Mouse (Mus musculus) spleen, adult 18-20 months (tissue): ENCODE data around the gene Neil1.

Experiments
- DNase-seq, 2 experiments: peaks; one replicate each; pipeline ENCODE4 v3.0.0; 2022; ENCODE audit warnings: mixed read lengths in 2 of 2

Neil1 gene

DNA sequence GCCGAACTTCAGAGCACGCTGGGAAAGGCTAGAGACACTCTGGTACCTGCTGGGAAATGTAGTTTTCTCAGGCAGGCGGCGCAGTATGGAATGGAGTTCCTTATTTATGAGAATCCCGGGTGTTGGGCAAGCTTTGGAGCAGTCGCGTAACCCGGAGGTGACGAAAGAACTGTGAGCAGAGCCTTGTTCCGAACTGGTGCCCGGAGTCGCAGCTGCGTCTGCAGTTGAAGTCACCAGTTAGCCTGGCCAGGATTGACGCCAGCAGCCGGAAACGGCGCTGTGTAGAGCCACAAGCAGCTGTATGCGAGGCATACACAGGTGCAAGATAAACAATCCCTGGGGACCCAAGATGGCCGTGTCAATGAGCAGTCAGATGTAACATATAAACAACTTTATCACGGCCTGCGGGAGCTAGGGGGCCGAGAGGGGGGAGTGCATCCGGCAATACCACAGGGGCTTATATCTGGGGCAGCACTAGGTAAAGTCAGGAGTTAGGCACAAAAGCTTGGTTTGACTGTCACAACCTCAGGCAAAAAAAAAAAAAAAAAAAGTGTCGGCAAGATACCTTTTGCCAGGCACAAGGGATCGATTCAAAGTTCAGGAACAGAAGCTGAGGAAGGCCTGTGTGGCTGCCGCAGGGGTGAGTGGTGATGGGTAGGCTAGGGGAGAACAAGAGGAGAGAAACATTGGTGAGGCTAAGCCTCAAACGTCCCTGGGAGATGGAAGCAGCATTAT, at the start of gene Neil1:
Neil1 (minus strand) TSS at position 162 of the 735 bp plus-strand sequence.
- DNase-seq: peak; percentile 70 to 72

DNA sequence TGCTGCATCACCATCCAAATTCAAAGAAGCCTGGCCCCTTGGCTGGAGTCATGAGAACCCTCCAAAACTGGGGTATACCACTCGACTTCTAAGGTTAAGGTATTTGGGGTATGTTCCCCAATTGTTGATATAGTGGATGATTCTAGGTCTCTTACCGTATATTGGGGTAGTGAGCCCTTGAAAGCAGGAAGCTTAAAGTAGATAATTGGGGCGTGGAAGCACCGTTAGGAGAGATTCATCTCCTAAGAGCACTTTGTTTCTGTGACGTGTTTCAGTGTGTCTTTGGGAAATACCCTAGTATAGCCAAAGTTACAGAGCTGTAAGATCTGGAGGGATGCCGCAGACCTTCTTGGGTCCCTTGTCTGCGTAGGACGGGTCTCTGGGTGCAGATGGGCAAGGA, 49.3 kb upstream of the Neil1 start:
- DNase-seq: no peak

DNA sequence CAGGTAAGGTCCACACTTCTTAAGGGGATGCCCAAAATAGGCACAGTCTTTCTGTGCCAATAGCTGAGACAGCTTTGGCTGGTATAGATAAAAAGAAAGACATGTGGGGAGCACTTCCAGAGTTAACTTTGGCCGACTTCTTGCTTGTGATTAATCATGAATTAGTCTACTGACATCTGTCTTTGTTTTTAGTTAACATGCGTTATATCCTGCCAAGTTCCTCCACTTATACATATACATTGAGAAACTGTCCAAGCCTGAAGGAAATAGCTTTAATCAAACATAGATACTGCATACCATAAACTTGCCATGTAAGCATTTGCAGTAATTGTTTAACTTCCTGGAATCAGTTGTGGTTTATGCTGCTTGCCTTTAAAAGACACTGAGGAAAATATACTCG, 48.6 kb upstream of the Neil1 start:
- DNase-seq: no peak

DNA sequence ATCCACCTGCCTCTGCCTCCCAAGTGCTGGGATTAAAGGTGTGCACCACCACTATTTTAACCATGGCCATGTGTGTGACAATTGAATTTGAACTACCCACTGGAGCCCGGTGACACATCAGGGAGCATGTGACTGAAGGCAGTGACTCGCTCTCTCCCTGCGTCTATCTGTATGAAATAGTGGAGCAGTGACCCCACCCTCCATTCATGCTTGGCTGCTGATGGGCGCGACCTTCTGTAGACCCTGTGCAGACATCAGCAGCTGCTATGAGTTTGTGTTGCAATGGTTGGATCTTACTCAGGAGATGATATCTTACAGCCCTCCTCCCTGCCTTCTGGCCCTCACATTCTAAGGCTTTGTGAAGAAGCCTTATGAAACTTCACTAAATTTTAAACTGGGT, 20.3 kb upstream of the Neil1 start:
- DNase-seq: no peak

DNA sequence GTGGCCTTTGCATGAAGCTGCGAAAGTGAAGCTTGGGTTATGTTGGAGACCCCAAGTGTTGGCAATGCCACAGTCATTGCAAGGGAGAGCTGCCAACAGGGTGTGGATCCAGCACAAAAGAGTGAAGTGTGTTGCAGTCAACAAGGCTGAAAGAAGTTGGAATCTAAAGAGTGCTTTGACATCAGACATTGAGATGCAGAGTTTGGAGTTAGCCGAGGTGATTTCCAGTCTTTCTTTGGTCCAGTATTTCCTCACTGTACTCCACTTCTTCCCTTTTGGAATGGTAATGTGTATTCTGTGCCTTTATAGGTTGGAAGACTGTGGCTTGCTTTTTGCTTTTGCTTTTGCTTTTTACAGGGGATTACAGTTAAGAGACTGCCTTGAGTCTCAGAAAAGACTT, 18.1 kb upstream of the Neil1 start:
- DNase-seq: no peak

DNA sequence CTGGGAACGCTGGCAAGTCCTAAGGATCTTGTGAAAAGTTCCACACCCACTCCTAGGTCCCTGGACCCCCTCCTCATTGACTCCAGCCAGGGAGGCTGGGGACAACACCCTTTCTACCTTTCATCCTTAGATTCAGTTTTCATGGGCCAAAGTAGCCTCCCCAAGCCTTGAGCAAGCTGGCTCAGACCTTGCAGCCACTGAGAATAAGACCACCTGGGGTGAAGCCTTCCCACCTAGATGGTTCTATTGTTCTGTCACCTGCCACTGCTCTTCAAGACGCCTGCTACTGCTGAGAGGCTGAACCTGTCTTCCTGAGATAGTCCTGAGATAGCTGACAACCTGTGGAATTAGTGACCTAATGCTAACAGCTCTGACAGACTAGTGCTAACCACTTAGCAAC, 15.0 kb upstream of the Neil1 start:
- DNase-seq: no peak

DNA sequence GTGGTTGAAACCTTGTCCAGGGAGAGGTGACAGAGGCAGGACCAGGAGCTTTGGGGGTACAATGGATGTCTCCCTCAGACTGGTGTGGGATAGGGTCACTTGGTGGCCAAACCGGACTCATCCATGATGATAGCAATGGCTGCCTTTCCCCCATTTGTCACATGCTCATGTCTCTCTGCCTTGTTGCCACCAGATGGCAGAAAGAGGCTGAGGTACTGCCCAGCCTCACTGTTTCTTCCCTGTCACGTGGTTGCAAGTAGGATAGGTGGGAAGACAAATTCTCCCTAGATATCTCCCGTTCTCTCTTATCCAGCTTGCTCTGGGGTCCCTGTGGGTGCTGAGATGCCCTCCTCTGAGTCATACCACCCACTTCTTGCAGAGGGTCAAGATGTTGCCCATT, 14.4 kb upstream of the Neil1 start:
- DNase-seq: no peak

DNA sequence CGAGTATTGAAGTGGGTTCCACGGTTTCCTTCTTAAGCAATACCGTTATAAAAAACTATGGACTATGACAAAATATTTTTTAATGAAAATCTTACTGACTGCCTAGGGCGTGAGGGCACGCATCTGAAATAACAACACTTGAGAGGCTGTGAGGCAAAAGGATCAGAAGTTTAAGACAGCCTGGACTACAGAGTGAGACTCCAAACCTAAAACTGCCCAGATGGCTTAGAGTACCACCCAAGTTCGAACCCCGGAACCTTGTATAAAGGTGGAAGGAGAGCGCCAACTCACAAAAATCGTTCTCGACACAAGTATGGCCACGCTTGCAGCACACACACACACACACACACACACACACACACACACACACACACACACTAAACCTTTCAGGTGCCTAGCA, 10.4 kb upstream of the Neil1 start:
- no peak for DNase-seq

DNA sequence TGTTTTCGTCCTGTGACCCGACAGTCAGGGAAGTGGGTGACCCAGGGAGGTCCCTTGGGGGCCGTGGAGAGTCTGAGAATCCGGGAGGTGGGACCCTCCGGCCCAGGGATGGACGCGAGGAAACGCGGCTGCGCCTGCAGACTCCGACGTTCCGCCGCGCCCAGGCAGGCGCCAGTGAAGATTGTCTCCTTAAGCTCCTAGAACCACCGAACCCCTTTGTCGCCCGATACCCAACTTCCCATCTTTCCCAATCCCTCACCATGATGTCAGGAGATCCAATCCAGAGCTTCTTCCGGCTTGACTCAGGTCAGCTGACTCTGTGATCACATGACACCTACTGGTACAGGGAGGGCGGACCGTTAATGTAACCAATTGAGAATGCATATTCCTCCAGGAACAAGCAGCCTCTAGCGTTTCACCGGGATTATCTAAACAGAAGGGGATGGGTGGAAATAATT, 9.9 kb upstream of the Neil1 start, which contains the start of gene Commd4:
Commd4 (minus strand) TSS at position 319 of the 458 bp plus-strand sequence.
- peak; percentile 55 to 75 for DNase-seq

DNA sequence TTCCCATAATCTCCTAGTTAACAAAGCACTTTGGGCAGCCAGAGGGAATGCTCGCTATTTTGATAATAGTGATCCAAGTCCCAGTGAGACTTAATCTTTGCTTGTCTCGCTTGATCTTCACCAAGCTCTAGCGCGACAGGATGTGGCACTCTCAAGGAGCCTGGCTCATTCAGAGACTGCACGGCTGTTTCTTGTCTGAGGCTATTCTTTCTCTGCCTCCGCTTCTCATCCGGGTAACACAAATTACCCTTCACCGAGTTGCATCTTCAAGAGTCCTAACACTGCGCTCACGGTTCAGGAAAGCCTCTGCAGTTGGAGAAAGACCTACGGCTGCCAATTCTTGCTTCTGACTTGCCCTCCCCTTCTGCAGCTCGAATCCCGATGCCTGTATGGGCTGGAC, 9.4 kb upstream of the Neil1 start:
- DNase-seq: no peak

DNA sequence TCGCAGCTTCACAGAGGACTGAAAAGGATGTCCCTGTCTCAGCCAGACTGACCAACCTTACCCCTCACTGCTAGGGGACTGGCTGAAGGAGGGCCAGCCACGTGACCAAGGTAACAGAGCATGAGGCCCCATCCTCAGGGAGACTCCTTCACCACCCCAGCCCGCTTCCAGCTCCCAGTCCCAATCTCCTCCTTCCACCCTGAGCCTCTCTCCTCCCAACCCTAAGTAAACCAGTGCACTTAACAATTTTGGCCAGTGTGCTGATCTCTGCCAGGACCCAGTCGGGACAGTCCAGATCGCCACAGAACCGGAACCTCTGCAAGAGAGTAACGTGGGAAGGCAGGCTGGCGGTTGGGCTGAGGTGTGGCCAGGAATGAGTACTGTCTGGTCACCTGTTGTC, 8.7 kb upstream of the Neil1 start:
- no peak for DNase-seq

DNA sequence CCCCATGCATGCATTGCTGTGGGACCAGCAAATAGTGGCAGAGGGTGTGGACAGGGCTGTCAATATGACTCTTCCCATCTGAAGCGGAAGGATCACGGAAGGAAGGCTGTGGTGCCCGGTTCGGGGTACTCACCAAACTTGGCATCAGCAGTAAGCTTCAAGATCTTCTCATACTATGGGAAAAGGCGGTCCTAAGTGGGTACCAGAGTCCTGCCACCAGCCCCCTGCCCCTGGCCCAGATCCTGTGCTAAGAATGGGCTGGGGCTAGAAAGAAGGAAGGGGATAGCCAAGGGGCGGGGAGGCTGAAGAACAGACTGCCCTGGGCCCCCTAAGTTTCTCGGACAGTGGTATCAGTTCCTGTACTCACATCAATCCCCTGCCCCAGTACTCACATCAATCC, 8.3 kb upstream of the Neil1 start:
- no peak for DNase-seq

DNA sequence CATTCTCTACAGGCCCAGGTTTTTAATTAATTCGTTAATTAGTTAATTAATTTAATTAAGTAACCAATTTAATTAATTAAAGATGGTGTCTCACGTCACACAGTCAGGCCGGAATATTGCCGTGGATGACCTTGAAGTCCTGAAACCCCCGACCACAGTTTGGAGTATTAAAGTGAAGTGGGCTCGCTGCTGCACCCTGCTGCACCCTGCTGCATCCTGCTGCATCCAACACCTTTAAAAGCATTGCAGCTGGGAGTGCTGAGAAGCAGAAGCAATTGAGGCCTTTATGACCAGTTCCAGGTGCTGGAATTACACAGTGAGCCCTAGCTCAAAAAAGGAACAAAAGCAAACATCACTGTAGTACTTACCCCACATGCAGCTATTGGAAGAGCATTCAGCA, 4.2 kb upstream of the Neil1 start:
- DNase-seq: no peak

DNA sequence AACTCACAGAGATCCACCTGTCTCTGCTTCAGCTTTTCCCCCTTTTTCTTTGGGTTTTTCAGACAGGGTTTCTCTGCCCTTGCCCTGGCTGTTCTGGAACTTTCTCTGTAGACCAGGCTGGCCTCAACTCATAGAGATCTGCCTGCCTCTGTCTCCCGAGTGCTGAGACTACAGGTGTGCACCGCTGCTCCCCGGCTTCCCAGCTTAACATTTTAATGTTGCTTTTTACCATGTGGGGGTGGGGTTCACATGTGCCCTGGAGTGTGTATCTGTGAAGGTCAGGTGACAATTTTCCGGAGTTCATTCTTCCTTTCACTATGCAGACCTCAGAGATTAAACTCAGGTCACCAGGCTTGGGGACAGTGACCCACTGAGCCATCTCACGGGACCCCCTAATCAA, 2.1 kb upstream of the Neil1 start:
- DNase-seq: no peak

DNA sequence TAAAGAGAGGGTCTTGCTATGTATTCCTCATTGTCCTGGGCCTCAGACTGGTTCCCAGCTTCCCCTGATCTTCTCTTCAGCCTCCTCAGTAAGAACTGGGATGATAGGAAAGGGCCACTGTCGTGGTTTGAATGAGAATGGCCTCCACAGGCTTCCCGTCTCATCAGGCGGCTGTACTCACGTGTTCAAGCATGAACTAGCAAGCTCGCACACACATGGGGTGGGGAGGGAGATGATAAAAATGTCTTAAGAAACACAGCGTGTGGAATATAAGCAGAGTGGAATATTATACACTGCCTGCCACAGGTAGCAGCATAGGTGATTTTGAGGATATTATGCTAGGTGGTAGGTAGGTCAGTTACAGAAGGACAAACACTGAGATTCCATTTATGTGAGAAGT, 916 bp upstream of the Neil1 start:
- DNase-seq: no peak

DNA sequence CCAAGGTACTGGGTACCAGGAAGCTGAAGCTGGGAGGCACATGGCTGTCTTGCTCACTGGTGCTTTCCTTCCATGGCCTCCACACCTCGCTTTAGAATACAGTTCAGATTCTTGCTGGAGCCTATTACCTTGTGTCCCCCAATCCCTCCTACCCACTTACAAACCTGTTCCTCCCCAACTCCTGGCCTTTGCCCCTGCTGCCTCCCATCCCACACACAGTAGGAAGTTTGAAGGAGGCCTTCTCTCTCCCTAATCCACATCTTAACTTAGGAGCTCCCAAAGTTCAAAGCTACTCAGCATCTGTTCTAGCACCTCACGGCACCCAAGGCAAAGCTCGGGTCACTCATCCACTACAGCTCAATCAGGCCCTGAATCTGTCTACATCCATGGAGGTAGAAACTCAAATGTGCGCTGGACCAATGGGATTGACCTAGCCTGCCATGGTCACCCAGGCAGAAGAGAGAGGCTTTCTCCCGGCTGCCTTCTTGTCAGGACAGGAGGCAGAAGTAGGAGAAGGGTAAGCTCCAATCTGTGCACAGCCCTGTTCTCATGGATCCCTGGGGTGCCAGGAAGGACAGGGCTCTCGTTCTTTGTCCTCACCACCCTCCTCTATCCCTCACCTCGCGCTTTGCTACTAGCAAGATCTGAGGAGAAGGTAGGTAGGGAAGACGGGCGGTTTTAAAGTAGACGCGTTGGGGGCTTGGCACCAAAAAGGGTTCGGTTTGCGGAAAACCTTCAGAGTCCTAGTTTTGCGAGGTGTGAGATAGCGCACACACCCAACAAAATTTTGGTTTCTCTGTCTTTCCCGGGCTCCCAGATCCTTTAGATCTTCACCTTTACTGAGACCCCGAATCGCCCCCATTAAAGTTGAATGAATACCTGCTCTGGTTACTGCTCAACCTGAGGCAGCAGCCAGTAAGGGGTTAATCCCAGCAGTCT, 631 bp downstream of the Neil1 start:
- no peak for DNase-seq

DNA sequence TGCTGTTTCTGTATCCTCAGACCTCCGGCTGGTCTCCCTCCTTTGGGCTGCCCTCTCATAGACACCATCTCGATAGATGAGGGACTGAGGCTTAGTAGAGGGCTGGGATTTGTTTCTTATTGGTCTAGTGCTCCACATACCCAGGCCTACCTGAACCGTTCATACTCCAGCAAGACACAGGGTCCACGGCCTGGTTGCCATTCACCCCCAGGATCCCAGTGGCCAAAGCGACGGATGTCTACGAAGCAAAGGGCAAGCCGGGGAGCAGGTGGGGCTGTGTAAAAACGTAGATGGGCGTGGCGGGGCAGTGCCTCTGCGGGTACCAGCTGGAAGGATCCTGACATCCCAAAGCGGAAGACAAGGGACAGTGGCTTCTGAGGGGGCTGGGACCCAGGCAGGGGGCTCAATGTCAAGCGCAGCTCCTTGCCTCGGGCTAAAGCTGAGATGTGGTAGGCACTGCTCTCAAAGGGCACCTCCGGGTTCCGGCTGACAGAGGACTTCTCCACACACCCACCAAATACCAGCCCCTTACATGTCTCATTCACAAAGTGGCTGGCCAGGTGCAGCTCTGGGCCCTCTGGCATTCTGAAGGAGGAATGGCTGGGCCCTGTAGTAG, 1.5 kb downstream of the Neil1 start:
- no peak for DNase-seq

DNA sequence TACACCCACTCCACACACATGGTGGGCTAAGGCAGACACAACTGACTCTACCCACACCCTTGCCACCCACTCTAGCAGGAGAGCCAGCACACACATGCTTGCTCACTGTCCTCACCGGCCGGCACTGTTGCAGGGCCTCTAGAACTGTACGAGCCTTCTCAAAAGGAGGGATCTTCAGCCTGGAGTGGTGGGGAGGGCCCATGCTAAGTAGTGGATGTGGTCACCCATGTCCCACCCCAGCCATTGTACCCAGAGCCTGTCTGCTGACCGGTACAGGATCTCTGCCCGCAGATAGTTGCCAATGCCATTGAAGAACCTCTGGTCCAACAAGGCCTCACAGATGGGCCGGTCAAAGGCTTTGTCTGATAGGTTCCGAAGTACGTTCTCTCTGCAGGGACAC, 3.3 kb downstream of the Neil1 start:
- no peak for DNase-seq

DNA sequence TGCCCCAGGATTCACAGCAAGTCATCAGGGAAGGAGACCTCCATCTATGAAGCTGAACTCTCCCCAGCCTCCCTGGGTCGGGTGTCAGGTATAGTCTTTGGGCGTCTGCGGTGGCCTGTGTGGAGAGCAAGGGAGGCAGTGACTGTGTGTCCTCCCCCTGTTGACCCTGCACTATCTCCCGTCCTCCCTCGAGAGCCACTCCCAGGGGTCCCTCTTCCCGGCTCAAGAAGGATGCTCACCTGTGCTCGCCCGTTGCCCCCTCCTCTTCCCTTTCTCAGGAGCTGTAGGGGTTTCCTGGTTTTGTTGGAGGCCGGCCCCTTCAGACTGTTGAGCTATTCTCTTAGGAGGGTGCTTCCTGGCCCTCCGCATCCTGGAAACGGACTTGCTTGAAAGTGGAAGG, 4.9 kb downstream of the Neil1 start:
- DNase-seq: no peak

DNA sequence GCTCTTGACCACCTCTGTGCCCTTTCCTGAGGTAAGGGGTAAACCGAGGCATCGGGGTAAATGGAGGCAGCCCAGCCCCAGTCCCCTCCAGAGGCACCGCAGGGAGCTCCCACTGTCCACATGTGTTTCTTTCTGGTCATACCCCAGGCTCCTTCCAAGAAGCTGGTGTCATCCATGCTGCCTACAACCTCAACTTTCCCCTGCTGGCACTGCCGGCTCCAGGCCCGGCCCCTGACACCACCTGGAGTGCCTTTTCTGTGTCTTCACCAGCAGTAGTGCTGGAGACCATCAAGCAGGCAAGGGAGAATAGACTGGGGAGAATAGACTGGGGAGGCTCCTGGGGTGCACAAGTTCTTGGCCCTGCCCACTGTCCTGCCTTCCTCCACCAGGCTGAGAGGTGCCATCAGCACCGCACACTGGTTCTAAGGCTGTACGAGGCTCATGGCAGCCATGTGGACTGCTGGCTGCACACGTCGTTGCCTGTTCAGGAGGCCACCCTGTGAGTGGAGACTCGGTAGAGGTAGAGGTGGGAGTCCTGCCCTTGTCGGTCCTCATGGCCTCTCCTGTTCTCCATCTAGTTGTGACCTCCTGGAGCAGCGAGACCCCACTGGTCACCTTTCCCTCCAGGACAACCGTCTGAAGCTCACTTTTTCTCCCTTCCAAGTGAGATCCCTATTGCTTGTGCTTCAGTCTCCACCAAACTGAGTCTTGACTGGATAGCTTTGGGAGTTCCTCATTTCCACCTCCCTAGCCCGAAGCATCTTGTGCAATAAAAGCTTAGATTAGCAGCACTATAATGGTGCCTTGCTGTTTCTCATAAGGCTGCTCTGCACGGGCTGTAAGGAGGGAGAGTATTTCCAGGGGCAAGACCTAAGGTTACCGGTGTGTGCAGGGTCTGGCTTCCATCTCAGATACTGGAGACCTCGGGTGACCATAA, 6.4 kb downstream of the Neil1 start:
- no peak for DNase-seq

DNA sequence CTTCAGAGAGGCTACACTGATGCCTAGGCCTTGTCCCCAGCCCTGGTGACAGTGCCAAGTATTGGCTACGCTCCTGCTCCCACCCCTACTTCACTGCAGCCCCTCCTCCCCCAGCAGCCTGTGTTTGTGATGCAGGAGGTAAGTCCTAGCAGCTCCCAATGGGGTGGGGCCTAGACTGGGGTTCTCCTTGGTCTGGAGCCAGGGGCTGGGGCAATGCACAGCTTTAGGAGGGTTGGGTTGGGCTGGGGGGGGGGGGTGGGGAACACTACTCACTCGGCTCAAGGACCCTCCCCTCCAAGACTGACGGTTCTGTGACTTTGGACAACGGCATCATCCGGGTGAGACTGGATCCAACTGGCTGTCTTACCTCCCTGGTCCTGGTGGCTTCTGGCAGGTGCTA, 8.5 kb downstream of the Neil1 start:
- DNase-seq: no peak

DNA sequence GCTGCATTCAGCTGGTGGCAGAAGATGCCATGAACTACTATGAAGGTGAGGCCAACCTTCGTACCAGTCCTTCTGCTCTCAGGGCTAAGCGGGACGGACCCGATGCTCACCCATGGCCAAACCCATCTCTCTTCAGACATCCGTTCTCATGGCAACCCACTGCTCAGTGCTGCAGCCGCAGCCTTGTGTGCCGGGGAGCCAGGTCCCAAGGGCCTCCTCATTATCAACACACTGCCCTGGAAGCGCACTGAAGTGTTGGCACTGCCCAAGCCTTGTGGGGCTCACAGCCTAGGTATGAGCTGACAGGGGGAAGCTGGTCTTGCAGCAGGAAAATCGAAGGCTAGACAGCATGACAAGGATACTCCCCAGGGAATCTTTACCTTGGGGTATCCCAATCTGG, 9.0 kb downstream of the Neil1 start:
- DNase-seq: no peak
